In genomic region chr19:57248781-57249180, GRCm38 (mm10) we compare ENCODE assay signal across 24 mouse cellular contexts.
DNase-seq lines count a peak whose midpoint lies in the region; ATAC-seq and TF ChIP-seq lines count a peak whose summit lies in the region.
"Had no signal": no experiment of that assay in that cellular context is flagged by ENCODE, and none has a peak within 500 bp of the region (broad histone marks: within the 10 kb centered on the region; RNA-seq: fewer than 3 reads in every experiment).

No protein-coding gene starts in this region.

- peak; percentile 55; the same call in 1 of the 2 replicates for ATAC-seq in lung, embryonic 16.5 days (ENCODE audit: low read depth)
- ATAC-seq in midbrain, embryonic 11.5 days (ENCODE audit: low FRiP score), result no peak
- ATAC-seq in midbrain, postnatal 0 days (ENCODE audit: low FRiP score), result no peak
- ATAC-seq: activated CD4-positive, CD25-positive, alpha-beta regulatory T cell, adult 4 months; forebrain, embryonic 14.5 days; forebrain, postnatal 0 days; hindbrain, postnatal 0 days had no signal

- peak overlapping the region; percentile 87 for H3K27ac ChIP-seq in cerebellum, adult 2 months (ENCODE audit: insufficient read depth, low read length)
- H3K27ac ChIP-seq in lung, embryonic 16.5 days (ENCODE audit: low read length), result no peak overlapping the region
- H3K27ac ChIP-seq in midbrain, embryonic 11.5 days (ENCODE audit: low read depth, low read length), result no peak overlapping the region
- no peak overlapping the region for H3K27ac ChIP-seq in midbrain, postnatal 0 days (ENCODE audit: low read depth, low read length)
- no peak overlapping the region for H3K27ac ChIP-seq in limb, embryonic 10.5 days
- H3K27ac ChIP-seq: embryonic facial prominence, embryonic 12.5 days; embryonic facial prominence, embryonic 15.5 days; gastrocnemius, adult 2 months; heart, embryonic 13.5 days; hindbrain, embryonic 14.5 days; hindbrain, postnatal 0 days had no signal

- H3K9ac ChIP-seq in lung, embryonic 16.5 days (ENCODE audit: low read length), result no peak overlapping the region
- H3K9ac ChIP-seq in midbrain, embryonic 11.5 days (ENCODE audit: low read length), result no peak overlapping the region
- no peak overlapping the region for H3K9ac ChIP-seq in midbrain, postnatal 0 days (replicated peaks; ENCODE audit: low read length, poor library complexity, severe bottlenecking)
- H3K9ac ChIP-seq: embryonic facial prominence, embryonic 12.5 days; embryonic facial prominence, embryonic 15.5 days; forebrain, postnatal 0 days; heart, embryonic 13.5 days; hindbrain, embryonic 14.5 days had no signal

- no peak overlapping the region for H3K4me3 ChIP-seq in cerebellum, adult 2 months (replicated peaks; ENCODE audit: insufficient read depth, low read depth, low read length)
- H3K4me3 ChIP-seq in lung, embryonic 16.5 days (ENCODE audit: low read length), result no peak overlapping the region
- H3K4me3 ChIP-seq in midbrain, embryonic 11.5 days (ENCODE audit: low read depth, low read length), result no peak overlapping the region
- H3K4me3 ChIP-seq in midbrain, postnatal 0 days (ENCODE audit: low read depth, low read length), result no peak overlapping the region
- no peak overlapping the region for H3K4me3 ChIP-seq in limb, embryonic 10.5 days
- H3K4me3 ChIP-seq: embryonic facial prominence, embryonic 12.5 days; embryonic facial prominence, embryonic 15.5 days; gastrocnemius, adult 2 months; heart, embryonic 13.5 days had no signal

- H3K9me3 ChIP-seq in lung, embryonic 16.5 days (ENCODE audit: control insufficient read depth, low read length), result no peaks in the 10 kb centered on the region
- no peaks in the 10 kb centered on the region for H3K9me3 ChIP-seq in midbrain, embryonic 11.5 days (ENCODE audit: control insufficient read depth, low read length)
- no peaks in the 10 kb centered on the region for H3K9me3 ChIP-seq in midbrain, postnatal 0 days (ENCODE audit: low read length)
- H3K9me3 ChIP-seq in limb, embryonic 10.5 days (replicated peaks), result no peaks in the 10 kb centered on the region
- H3K9me3 ChIP-seq: embryonic facial prominence, embryonic 12.5 days; embryonic facial prominence, embryonic 15.5 days; heart, embryonic 13.5 days had no signal

- peaks cover 30% of the 10 kb centered on the region for H3K4me1 ChIP-seq in cerebellum, adult 2 months (ENCODE audit: control insufficient read depth, insufficient read depth, low read length)
- peaks cover 11% of the 10 kb centered on the region; the same call in 1 of the 2 replicates for H3K4me1 ChIP-seq in lung, embryonic 16.5 days (replicated peaks; ENCODE audit: control insufficient read depth, insufficient read depth, low read length)
- H3K4me1 ChIP-seq in midbrain, embryonic 11.5 days (ENCODE audit: control insufficient read depth, insufficient read depth, low read length), result no peaks in the 10 kb centered on the region
- no peaks in the 10 kb centered on the region for H3K4me1 ChIP-seq in midbrain, postnatal 0 days (ENCODE audit: insufficient read depth, low read length)
- peaks cover 10% of the 10 kb centered on the region for H3K4me1 ChIP-seq in limb, embryonic 10.5 days

- TF ChIP-seq POLR2A in cerebellum, adult 2 months (IDR thresholded peaks at IDR 0.05; ENCODE audit: borderline replicate concordance, insufficient read depth, low read length), result no peak

- 34% methylated on average over 5 of the region's 5 CpGs for WGBS in cerebellum, adult 2 months
- 47% methylated on average over 5 of the region's 5 CpGs for WGBS in lung, embryonic 16.5 days
- WGBS in midbrain, embryonic 11.5 days, result 94% methylated on average over 5 of the region's 5 CpGs
- WGBS in midbrain, postnatal 0 days, result 81% methylated on average over 5 of the region's 5 CpGs
- 87% methylated on average over 5 of the region's 5 CpGs for WGBS in limb, embryonic 10.5 days

- H3K27me3 ChIP-seq in cerebellum, adult 2 months (ENCODE audit: control insufficient read depth, insufficient read depth, low read length), result no peaks in the 10 kb centered on the region
- H3K27me3 ChIP-seq in lung, embryonic 16.5 days (ENCODE audit: control insufficient read depth, insufficient read depth, low read depth, low read length), result no peaks in the 10 kb centered on the region
- H3K27me3 ChIP-seq in midbrain, embryonic 11.5 days (ENCODE audit: control insufficient read depth, insufficient read depth, low read length), result no peaks in the 10 kb centered on the region
- no peaks in the 10 kb centered on the region for H3K27me3 ChIP-seq in midbrain, postnatal 0 days (ENCODE audit: insufficient read depth, low read length)
- H3K27me3 ChIP-seq in limb, embryonic 10.5 days (ENCODE audit: low read depth, poor library complexity, severe bottlenecking), result no peaks in the 10 kb centered on the region
- H3K27me3 ChIP-seq: embryonic facial prominence, embryonic 12.5 days; embryonic facial prominence, embryonic 15.5 days; heart, embryonic 13.5 days had no signal

- H3K4me2 ChIP-seq in lung, embryonic 16.5 days (ENCODE audit: low read depth, low read length), result no peak overlapping the region
- H3K4me2 ChIP-seq in midbrain, embryonic 11.5 days, result no peak overlapping the region
- no peak overlapping the region for H3K4me2 ChIP-seq in midbrain, postnatal 0 days (ENCODE audit: low read depth, low read length, poor library complexity, severe bottlenecking)
- H3K4me2 ChIP-seq: embryonic facial prominence, embryonic 12.5 days; embryonic facial prominence, embryonic 15.5 days; heart, embryonic 13.5 days; hindbrain, embryonic 14.5 days had no signal

- H3K36me3 ChIP-seq in lung, embryonic 16.5 days (ENCODE audit: control insufficient read depth, insufficient read depth, low read length), result no peaks in the 10 kb centered on the region
- H3K36me3 ChIP-seq in midbrain, embryonic 11.5 days (ENCODE audit: control insufficient read depth, insufficient read depth, low read length), result no peaks in the 10 kb centered on the region
- no peaks in the 10 kb centered on the region for H3K36me3 ChIP-seq in midbrain, postnatal 0 days (ENCODE audit: insufficient read depth, low read length)
- H3K36me3 ChIP-seq in limb, embryonic 10.5 days, result no peaks in the 10 kb centered on the region
- H3K36me3 ChIP-seq: embryonic facial prominence, embryonic 12.5 days; embryonic facial prominence, embryonic 15.5 days; heart, embryonic 13.5 days had no signal

- no peak for DNase-seq in cerebellum, adult 2 months
- DNase-seq in cerebellum, adult 9-10 months, result no peak
- no peak for DNase-seq in lung, adult 18-20 months
- DNase-seq in midbrain, embryonic 11.5 days (ENCODE audit: low spot score, missing footprints), result peak; percentile 10
- DNase-seq in midbrain, postnatal 0 days (ENCODE audit: low spot score), result no peak
- DNase-seq in limb, embryonic 10.5 days (ENCODE audit: low spot score), result no peak
- DNase-seq: adrenal gland, adult 8-10 months; adrenal gland, postnatal 25 days; cerebellum, adult 11-12 months; cerebellum, postnatal 14 days; forebrain, postnatal 0 days; gastrocnemius, adult 2 months; gastrocnemius, postnatal 14 days; heart, adult 18-20 months; heart, postnatal 14 days; heart, postnatal 4 days had no signal

- TF ChIP-seq CTCF in cerebellum, adult 2 months (IDR thresholded peaks at IDR 0.05; ENCODE audit: borderline replicate concordance, insufficient read depth, low read depth, low read length), result no peak
- no peak for TF ChIP-seq CTCF in midbrain, postnatal 0 days (IDR thresholded peaks at IDR 0.05)
